Mouse (Mus musculus): ENCODE measurements around the gene Repin1. TPM values are rescaled to one million over a fixed set of nuclear protein-coding genes. Genes with fewer than 3 reads are reported as not detected.

The Repin1 gene
- total RNA-seq (2014; fragmentation: Nextera tagmentation) (9.7 and 17.1 TPM in 2 replicates), total RNA-seq (2017) (9.8 and 14.7 TPM in 2 replicates)

GRCm38 (mm10) chr6:48593158-48594042 lies at the start of gene Repin1, which contains the start of gene Gm44965:
Gene Repin1, plus strand, starts transcription at chr6:48593883.
Gene Gm44965, plus strand, starts transcription at chr6:48593941.
- ATAC-seq (replicated peaks; ENCODE audit: low FRiP score, low TSS enrichment, poor library complexity, severe bottlenecking): peak; percentile 82

DNA sequence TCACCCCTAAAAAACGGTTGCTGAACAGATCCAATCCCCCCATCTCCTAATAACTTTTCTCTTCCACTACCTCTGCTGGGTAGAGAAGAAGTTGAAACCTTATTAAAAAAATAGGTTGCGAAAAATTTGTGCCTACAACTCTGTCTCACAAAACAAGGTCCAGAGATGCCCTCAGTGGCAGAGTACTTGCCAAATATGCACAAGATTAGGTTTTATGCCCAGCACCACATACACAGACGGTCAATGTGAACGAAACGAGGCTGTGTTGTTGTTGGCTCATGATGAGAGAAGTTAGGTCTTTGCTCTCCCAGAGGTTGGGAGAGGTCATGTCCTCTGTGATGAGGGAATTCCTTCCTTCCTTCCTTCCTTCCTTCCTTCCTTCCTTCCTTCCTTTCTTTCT lies 48.4 kb upstream of the Repin1 start:
- no peak for ATAC-seq (replicated peaks; ENCODE audit: low FRiP score, low TSS enrichment, poor library complexity, severe bottlenecking)

DNA sequence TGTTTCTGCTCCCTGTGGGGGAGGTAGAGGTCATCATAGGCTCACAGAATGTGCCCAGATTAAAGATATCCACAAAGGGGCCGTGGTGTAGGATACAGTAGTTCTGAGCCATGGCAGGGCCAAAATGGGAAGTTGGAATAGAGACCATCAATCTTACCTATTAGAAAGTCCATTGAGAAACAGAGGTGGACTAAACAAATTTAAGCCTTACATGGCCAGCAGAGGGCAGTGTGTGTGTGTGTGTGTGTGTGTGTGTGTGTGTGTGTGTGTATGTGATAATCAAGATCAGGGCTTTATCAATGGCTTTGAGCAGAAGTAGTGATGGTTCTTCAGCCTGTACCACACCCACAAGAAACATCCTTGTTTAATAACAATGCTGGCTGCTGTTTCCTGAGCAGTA lies 47.4 kb upstream of the Repin1 start:
- no peak for ATAC-seq (replicated peaks; ENCODE audit: low FRiP score, low TSS enrichment, poor library complexity, severe bottlenecking)

DNA sequence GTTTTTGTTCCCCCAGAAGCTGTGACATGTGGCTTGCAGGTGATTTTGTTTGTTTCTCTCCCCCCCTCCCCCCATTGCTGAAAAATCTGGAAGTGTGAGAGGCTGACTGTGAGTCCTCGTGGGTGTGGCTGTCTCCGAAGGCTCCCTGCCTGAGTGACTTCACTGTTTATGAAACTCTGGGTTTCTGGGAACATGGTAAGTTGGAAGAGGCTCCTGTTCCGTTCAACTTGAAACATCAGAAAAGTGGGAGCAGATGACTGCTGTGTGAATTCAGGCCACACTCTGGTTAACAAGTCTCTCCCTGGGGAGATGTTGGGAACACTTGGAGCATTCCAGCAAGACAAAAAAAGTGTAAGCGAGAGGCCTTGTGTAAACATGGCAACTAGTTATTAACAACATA lies 46.8 kb upstream of the Repin1 start:
- ATAC-seq (replicated peaks; ENCODE audit: low FRiP score, low TSS enrichment, poor library complexity, severe bottlenecking): no peak

DNA sequence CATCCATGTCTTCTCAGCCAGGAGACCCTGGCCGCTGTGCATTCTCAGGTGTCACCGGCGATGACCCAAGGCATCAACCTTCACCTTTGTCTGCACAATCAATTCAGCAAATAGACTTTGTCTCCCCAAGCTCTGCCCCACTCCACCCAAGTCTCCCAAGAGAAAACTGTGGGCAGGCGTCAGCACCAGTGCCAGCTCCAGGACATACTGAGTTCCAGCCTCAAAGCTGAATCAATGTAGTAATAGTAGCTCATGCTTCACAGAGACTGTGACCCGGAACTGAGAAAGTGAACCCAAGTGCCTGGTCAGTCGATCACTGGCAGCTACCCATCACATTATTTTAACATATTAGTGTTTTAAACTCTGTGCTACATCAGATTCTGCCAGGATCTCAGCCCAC lies 45.4 kb upstream of the Repin1 start:
- ATAC-seq (replicated peaks; ENCODE audit: low FRiP score, low TSS enrichment, poor library complexity, severe bottlenecking): no peak

DNA sequence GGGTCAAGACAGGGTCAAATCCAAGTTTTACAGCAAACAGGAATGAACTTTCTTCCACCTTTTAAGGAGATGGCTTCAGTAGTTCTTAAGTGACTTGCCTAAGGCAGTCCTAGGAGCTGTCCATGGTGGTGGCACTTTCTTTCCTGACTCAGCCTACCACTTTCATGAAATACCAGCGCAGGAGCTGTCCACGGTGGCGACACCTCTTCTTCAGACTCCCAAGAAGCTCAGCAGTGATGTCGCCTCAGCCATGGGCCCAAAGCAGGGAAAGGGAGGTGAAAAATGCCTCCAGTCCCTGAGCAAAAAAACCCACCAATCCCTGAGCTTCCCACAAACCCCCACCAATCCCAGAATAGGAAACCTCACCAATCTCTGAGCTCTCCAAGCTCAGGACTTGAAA lies 40.8 kb upstream of the Repin1 start:
- peak; percentile 51 for ATAC-seq (replicated peaks; ENCODE audit: low FRiP score, low TSS enrichment, poor library complexity, severe bottlenecking)

GRCm38 (mm10) chr6:48553819-48554218 lies 39.9 kb upstream of the Repin1 start:
- ATAC-seq (replicated peaks; ENCODE audit: low FRiP score, low TSS enrichment, poor library complexity, severe bottlenecking): no peak

DNA sequence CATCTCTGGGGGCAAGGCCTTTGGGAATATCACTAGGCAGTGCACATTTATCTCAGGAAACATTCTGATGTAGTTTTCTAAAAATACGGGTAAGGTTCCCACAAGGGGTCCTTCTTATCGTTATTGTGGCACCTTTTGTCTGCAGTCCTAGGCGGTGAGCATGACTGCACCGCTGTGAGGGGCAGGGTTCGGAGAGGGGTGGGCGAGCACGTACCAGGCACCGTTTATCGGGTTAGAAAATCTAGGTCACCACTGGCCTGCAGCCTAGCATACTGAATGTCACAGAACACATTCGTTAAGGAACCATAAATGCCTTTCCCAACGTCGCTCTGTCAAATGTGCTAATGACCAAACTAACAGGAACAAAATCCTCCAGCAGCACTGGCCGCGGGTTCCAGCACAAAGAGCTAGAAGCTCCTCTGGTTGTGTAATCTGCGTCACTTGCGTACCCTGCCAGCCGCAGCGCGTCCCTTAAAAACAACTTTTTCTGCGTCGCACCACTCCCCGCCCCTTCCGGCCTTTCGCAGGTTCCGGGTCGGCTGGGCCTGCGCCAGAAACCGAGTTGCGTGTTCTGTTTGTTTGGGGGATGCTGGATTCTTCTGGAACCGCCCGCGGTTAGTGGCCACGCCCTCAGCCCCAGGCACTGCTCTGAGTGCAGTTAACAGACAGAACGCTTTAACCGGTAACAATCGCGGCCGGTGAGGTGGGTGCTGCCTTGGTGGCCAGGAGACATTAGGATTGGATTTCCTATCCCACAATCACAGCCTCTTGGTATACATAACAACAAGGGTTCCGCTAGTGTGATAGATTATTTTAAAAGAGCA lies 39.2 kb upstream of the Repin1 start, which contains the start of gene Lrrc61:
Gene Lrrc61, plus strand, starts transcription at position 517 of the 824 bp plus-strand sequence.
- peak; percentile 94 for ATAC-seq (replicated peaks; ENCODE audit: low FRiP score, low TSS enrichment, poor library complexity, severe bottlenecking)

- peak; percentile 39 for ATAC-seq (replicated peaks; ENCODE audit: low FRiP score, low TSS enrichment, poor library complexity, severe bottlenecking)
Observed at GRCm38 (mm10) chr6:48555104-48555890, 38.4 kb upstream of the Repin1 start.

GRCm38 (mm10) chr6:48555956-48556355 lies 37.7 kb upstream of the Repin1 start:
- no peak for ATAC-seq (replicated peaks; ENCODE audit: low FRiP score, low TSS enrichment, poor library complexity, severe bottlenecking)

GRCm38 (mm10) chr6:48565693-48566310 lies 27.9 kb upstream of the Repin1 start:
- no peak for ATAC-seq (replicated peaks; ENCODE audit: low FRiP score, low TSS enrichment, poor library complexity, severe bottlenecking)

DNA sequence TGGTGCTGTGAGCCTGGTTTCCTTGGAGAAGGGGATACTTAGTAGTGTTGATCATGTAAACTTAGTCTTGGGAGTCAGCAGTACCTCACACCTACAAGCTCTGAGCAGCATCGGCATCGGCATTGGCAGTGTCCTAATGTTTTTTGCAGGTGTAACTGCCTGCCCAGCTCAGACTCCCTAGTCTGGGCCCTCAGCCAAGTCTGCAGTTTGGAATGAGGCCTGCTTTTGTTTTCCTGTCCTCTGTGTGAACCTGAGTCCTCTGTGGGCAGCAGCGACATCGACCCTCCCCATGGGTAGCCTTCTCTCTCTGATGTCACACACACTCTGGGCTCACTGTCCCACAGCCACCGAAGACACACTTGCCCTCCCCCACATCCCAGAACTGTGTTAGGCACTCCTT lies 27.4 kb upstream of the Repin1 start:
- no peak for ATAC-seq (replicated peaks; ENCODE audit: low FRiP score, low TSS enrichment, poor library complexity, severe bottlenecking)

GRCm38 (mm10) chr6:48568036-48568984 lies 25.4 kb upstream of the Repin1 start:
- peak; percentile 67; the same call in 1 of the 2 replicates for ATAC-seq (replicated peaks; ENCODE audit: low FRiP score, low TSS enrichment, poor library complexity, severe bottlenecking)

DNA sequence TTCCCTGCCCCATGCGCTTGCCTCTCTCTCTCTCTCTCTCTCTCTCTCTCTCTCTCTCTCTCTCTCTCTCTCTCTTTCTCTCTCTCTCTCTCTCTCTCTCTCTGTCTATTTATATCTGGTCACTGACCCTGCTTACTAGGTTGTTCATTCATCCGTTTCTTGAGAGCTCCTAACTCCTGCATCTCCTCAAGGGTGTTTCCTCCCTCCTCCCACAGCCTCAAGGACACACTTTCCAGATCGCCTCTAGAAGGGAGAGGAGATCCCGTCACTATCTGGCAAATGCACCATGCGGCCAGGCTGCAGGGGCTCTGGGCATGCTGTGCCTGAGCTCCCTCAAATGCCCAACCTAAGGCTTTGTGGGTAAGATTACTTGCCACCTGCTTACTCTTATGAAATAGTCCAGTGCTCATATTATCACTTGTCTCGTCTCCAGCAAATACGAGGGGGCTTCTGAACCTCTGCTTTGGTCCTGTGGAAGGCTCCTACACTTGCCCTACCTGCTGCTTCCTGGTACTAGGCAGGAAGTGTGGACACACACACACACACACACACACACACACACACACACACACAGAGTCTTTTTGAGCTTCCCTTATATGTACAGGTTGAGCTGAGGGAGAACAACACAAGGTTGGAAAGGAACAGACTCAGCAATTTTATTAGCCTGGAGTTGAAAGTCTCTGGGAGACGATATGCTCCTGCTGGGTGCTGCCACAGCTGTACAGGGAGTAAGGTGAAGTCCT lies 24.4 kb upstream of the Repin1 start:
- no peak for ATAC-seq (replicated peaks; ENCODE audit: low FRiP score, low TSS enrichment, poor library complexity, severe bottlenecking)

- no peak for ATAC-seq (replicated peaks; ENCODE audit: low FRiP score, low TSS enrichment, poor library complexity, severe bottlenecking)
Observed at GRCm38 (mm10) chr6:48572014-48572413, 21.7 kb upstream of the Repin1 start.

DNA sequence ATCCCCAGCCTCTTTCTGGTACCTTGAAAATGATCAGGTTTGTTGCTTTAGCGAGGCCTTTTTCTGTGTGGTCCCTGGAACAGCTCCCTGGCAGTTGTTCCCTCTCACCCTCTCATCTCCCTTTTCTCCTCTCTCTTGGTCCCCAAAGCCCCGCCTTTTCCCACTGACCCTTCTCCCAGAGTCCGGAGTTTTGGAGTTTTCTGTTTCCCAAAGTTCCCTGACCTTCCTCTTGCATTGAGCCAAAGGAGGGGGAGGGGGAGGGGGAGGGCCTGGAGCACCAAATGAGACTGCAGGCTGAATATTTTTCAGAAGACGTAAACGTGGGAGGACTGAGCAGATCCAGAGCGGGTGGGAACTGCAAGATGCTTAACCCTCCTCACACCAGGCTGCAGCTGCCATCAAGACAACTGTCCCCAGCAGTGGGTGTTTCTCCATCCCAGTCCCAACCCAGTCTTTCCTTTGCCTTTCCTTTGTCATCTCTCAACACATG lies 21.1 kb upstream of the Repin1 start, which contains the start of gene Rarres2:
Gene Rarres2, minus strand, starts transcription at position 218 of the 490 bp plus-strand sequence.
- no peak for ATAC-seq (replicated peaks; ENCODE audit: low FRiP score, low TSS enrichment, poor library complexity, severe bottlenecking)

DNA sequence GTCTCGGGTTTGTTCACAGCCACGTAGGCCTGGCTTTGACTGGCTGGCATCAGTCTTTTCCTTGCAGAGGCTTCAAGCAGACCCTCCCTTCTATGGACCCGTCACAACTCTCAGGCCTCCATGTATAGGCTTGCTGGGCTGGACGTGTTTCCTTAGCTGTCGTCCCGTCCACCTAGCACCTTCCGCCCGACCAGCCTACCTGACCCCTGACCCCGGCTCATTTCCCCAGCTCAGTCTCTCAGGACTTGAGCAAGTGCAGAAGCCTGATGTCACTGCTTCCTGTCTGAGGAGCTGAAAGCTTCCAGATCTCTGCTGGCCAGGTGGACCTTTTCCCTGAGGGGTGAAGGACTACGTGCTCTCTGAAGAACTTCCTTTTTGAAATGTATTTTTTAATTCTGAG lies 20.4 kb upstream of the Repin1 start:
- no peak for ATAC-seq (replicated peaks; ENCODE audit: low FRiP score, low TSS enrichment, poor library complexity, severe bottlenecking)
